Mouse (Mus musculus) myocyte (in vitro differentiated cells): ENCODE results near the gene Tm4sf5.
A peak's percentile ranks its signal among the peaks of the same experiment; 100 is the strongest.

Experiments used
- E2F4 ChIP-seq: IDR thresholded peaks from one replicate; pipeline ENCODE4 v1.6.1; 2011; ENCODE audit warnings: mild to moderate bottlenecking, control low read depth, moderate library complexity; ENCODE audit not compliant: insufficient read depth
- MAX ChIP-seq: IDR thresholded peaks from one replicate; pipeline ENCODE4 v1.6.1; 2011; ENCODE audit warnings: low read depth, mild to moderate bottlenecking, control low read depth
- POLR2A ChIP-seq: IDR thresholded peaks from one replicate; pipeline ENCODE4 v1.6.1; 2011; ENCODE audit warnings: low read depth, mild to moderate bottlenecking, control low read depth, moderate library complexity; ENCODE audit not compliant: insufficient read length
- USF1 ChIP-seq: IDR thresholded peaks from one replicate; pipeline ENCODE4 v1.6.1; 2011; ENCODE audit warnings: low read depth, mild to moderate bottlenecking, control low read depth, moderate library complexity

DNA sequence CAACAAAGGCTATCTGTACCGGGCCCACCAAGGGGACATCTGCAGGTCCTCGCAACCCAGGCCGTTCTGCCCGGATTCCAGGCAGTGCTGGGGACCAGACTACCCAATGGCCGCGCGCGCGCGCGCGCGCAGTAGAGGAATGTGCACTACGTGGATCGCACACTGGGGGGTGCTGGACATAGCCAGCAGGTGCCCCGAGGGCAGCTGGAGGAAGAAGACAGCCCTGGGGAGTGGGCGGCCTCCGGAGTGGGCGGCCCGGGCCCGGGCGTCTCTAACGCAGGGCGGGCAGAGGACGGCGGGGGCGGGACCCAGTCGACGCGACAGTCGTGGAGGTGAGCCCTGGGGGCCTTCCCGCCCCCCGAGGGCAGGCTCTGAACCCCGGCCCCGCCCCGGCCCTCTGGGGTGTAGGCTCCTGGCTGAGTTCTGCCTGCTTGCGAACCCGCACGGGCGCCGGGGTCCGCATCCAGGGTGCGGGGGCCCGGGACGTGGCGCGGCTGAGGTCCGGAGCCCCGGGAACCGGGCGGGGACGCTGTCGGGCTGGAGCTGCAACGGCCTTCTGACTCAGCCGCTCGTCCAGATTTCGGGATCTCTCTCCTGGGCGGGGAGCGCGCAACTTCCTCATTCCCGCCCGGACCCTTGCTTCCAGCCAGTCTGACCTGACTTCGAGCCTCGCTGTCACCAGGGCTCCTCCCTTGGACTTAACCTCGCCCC lies 35.0 kb downstream of the Tm4sf5 start, which contains the start of gene Pld2:
- no peak for TF ChIP-seq E2F4
- TF ChIP-seq POLR2A, result peak; percentile 46
- TF ChIP-seq MAX, result no peak
- TF ChIP-seq USF1, result no peak
